Mouse (Mus musculus) urinary bladder, adult 18-20 months (tissue): Measurements from ENCODE around the gene Sfxn5.

Source experiments
- DNase-seq, 2 experiments: peaks; one replicate each; pipeline ENCODE4 v3.0.0; 2022; ENCODE audit warnings: low spot score in 2 of 2, mixed read lengths in 2 of 2

The Sfxn5 gene

GRCm38 (mm10) chr6:85334251-85334650, 1.0 kb upstream of the Sfxn5 start:
- no peak for DNase-seq

- no peak for DNase-seq
Observed at GRCm38 (mm10) chr6:85333732-85334131, 510 bp upstream of the Sfxn5 start.

GRCm38 (mm10) chr6:85332351-85332999, 747 bp downstream of the Sfxn5 start:
- DNase-seq: no peak

GRCm38 (mm10) chr6:85331736-85332135, 1.5 kb downstream of the Sfxn5 start:
- DNase-seq: no peak

GRCm38 (mm10) chr6:85331221-85331735, 1.9 kb downstream of the Sfxn5 start:
- peak; percentile 42 to 48 for DNase-seq

- no peak for DNase-seq
Observed at GRCm38 (mm10) chr6:85329666-85330185, 3.5 kb downstream of the Sfxn5 start.

GRCm38 (mm10) chr6:85326564-85326963, 6.7 kb downstream of the Sfxn5 start:
- no peak for DNase-seq

GRCm38 (mm10) chr6:85325109-85325508, 8.1 kb downstream of the Sfxn5 start:
- DNase-seq: no peak

- DNase-seq: no peak
Observed at GRCm38 (mm10) chr6:85320445-85320866, 12.8 kb downstream of the Sfxn5 start.

GRCm38 (mm10) chr6:85316211-85316610, 17.0 kb downstream of the Sfxn5 start:
- DNase-seq: no peak

- DNase-seq: no peak
Observed at GRCm38 (mm10) chr6:85314064-85314798, 19.0 kb downstream of the Sfxn5 start.

- no peak for DNase-seq
Observed at GRCm38 (mm10) chr6:85307894-85308293, 25.3 kb downstream of the Sfxn5 start.

GRCm38 (mm10) chr6:85306375-85306774, 26.8 kb downstream of the Sfxn5 start:
- DNase-seq: no peak

- no peak for DNase-seq
Observed at GRCm38 (mm10) chr6:85305826-85306225, 27.4 kb downstream of the Sfxn5 start.

- DNase-seq: no peak
Observed at GRCm38 (mm10) chr6:85304966-85305365, 28.3 kb downstream of the Sfxn5 start.

- peak in 1 of 2 experiments; percentile 15 for DNase-seq
Observed at GRCm38 (mm10) chr6:85302326-85303055, 30.7 kb downstream of the Sfxn5 start.

- DNase-seq: no peak
Observed at GRCm38 (mm10) chr6:85295384-85296167, 37.6 kb downstream of the Sfxn5 start.

- DNase-seq: no peak
Observed at GRCm38 (mm10) chr6:85294004-85294379, 39.2 kb downstream of the Sfxn5 start.

- DNase-seq: no peak
Observed at GRCm38 (mm10) chr6:85293255-85294003, 39.8 kb downstream of the Sfxn5 start.
